Mouse (Mus musculus) thymus, adult 2 months (tissue): ENCODE results near the gene Kcnk12. TPM values are rescaled to one million over a fixed set of nuclear protein-coding genes. Genes with fewer than 3 reads are reported as not detected.

Experiments
- DNase-seq: peaks from one replicate; pipeline ENCODE4 v3.0.0; 2021
- H3K27ac ChIP-seq: fragments of 200-500 bp; 2 replicates; pipeline ENCODE4 v1.5.1; 2012; ENCODE audit warnings: low read length, control low read depth; ENCODE audit not compliant: control insufficient read depth, insufficient read depth
- H3K27me3 ChIP-seq: fragments of 200-500 bp; 2 replicates; pipeline ENCODE4 v1.6.1; 2012; ENCODE audit warnings: mild to moderate bottlenecking, low read length, moderate library complexity, mixed read lengths; ENCODE audit not compliant: control insufficient read depth, insufficient read depth
- H3K36me3 ChIP-seq: fragments of 200-500 bp; 2 replicates; pipeline ENCODE4 v1.6.1; 2012; ENCODE audit warnings: mild to moderate bottlenecking, low read length, moderate library complexity; ENCODE audit not compliant: control insufficient read depth, insufficient read depth
- H3K4me1 ChIP-seq: fragments of 200-500 bp; replicated peaks from 2 replicates; pipeline ENCODE4 v1.6.1; 2012; ENCODE audit warnings: low read length; ENCODE audit not compliant: control insufficient read depth, insufficient read depth
- H3K4me3 ChIP-seq: fragments of 200-500 bp; 2 replicates; pipeline ENCODE4 v1.5.1; 2012; ENCODE audit warnings: mild to moderate bottlenecking, low read length, control low read depth, moderate library complexity; ENCODE audit not compliant: control insufficient read depth, insufficient read depth
- CTCF ChIP-seq: fragments of 200-500 bp; IDR thresholded peaks from 2 replicates; pipeline ENCODE4 v1.5.1; 2012; ENCODE audit warnings: mild to moderate bottlenecking, control low read depth, low read length, moderate library complexity, borderline replicate concordance; ENCODE audit not compliant: control insufficient read depth, poor library complexity, insufficient read depth; ENCODE audit errors: extremely low read depth
- POLR2A ChIP-seq: fragments of 200-500 bp; IDR thresholded peaks from 2 replicates; pipeline ENCODE4 v1.6.1; 2012; ENCODE audit warnings: mild to moderate bottlenecking, low read length, control low read depth, moderate library complexity; ENCODE audit not compliant: control insufficient read depth, poor library complexity, insufficient read depth; ENCODE audit errors: extremely low read depth
- WGBS: fragments of 180-500 bp; shearing (Covaris S2); methylation state at CpG from one replicate; pipeline ENCODE4 v1.1.7; 2018; 5-methylcytosine and 5-hydroxymethylcytosine counted together
- polyA plus RNA-seq: library from polyadenylated mRNA; depleted of rRNA; stranded (reverse); fragments of >200 nt; gene quantifications from 2 replicates; pipeline ENCODE4 v1.2.3, GENCODE M21; 2012

The Kcnk12 gene
- polyA plus RNA-seq, 1 experiment = 0.92 TPM

DNA sequence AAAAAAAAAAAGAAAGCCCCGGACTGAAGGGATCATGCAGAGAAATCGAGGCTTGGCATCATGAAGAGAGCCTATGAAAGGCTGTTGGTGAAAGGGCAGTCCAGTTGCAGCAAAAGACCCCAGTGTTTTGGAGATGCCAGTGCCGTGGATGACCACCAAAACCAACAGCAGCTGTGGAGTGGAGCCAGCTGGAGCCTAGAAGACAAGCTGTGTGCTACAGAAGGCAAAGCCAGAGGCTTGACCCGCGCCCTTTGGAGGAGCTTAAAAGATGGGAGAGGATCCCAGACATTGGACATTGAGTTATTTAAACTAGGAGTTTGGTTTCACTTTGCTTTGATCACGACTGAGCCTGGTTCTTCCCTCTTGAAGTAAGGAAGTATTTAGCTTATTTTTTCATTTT is 9.6 kb downstream of the Kcnk12 start:
- TF ChIP-seq POLR2A (no peak), CTCF (no peak)
- Histone ChIP-seq H3K4me1 (no peaks in the 10 kb centered on the region), H3K36me3 (no peaks in the 10 kb centered on the region), H3K4me3 (no peak overlapping the region), H3K27ac (no peak overlapping the region), H3K27me3 (no peaks in the 10 kb centered on the region)
- no peak for DNase-seq
- 80% methylated on average over 6 of the region's 6 CpGs for WGBS

DNA sequence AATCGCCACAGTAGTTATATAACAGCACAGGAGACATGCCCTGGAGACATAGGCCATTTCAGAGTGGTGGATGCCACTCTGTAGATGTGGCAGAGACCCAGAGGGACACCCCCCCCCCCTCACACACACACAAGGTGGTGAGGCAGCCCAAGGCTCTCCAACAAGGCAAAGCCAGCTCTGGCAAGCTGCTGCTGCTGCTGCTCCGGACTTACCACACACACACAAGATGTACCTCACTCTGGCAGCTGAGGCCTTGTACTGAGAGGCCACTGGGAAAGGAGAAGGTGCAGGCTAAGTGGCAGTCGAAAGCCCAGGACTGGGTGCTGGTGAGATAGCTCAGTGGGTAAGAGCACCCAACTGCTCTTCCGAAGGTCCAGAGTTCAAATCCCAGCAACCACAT is 10.1 kb downstream of the Kcnk12 start:
- H3K36me3 ChIP-seq = no peaks in the 10 kb centered on the region
- 93% methylated on average over 4 of the region's 4 CpGs for WGBS

DNA sequence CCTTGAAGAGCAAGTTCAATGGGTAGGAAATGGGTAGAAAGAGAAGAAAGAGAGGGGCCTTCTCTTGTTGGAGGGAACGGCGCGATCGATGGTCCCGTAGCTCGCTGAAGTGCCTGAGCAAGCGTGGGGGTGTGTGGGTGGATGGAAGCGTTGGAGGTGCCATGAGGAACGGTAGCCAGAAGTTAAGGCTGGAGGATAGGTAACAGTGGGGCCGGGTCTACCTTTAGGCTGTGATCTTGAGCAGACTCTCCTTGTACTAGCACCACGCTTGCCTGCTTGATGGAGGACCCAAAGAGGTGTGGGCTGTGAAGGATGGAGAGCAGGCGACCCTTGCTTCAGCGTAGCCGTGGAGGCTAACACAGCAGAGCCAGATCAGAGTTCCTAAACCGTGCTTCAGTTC is 12.1 kb downstream of the Kcnk12 start:
- H3K27me3 ChIP-seq = no peaks in the 10 kb centered on the region
- WGBS = 97% methylated on average over 15 of the region's 15 CpGs
- H3K4me3 ChIP-seq = no peak overlapping the region
- DNase-seq = no peak
- no peaks in the 10 kb centered on the region for H3K36me3 ChIP-seq
- TF ChIP-seq POLR2A = no peak
- no peak for TF ChIP-seq CTCF
- no peaks in the 10 kb centered on the region for H3K4me1 ChIP-seq
- no peak overlapping the region for H3K27ac ChIP-seq

More for the DNA sequence above, 10.1 kb downstream of the Kcnk12 start:
- TF ChIP-seq POLR2A = no peak
- no peak for TF ChIP-seq CTCF
- H3K4me3 ChIP-seq = no peak overlapping the region
- DNase-seq = no peak
- no peaks in the 10 kb centered on the region for H3K4me1 ChIP-seq
- H3K27me3 ChIP-seq = no peaks in the 10 kb centered on the region
- H3K27ac ChIP-seq = no peak overlapping the region

DNA sequence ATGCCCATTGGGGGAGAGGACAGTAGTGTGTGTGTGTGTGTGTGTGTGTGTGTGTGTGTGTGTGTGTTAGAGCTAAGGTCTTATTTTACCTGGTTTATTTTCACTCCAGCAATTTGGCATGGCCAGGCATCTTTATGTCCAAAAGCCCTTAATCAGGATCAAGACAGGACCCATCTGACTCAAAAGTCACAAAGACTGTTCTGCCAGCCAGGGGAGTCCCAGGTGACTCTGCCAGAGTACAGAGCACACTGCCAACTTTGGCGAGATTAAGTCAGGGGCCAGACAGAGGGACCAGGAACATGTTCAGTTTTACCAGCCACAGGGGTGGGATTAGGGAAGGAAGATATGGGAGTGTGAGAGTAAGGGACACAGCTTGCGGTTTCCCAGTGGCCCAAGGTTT is 12.9 kb downstream of the Kcnk12 start:
- no peak overlapping the region for H3K4me3 ChIP-seq
- 86% methylated on average over 2 of the region's 2 CpGs for WGBS
- DNase-seq = no peak
- H3K27ac ChIP-seq = no peak overlapping the region
- H3K4me1 ChIP-seq = no peaks in the 10 kb centered on the region
- no peaks in the 10 kb centered on the region for H3K36me3 ChIP-seq
- TF ChIP-seq CTCF (no peak), POLR2A (no peak)
- no peaks in the 10 kb centered on the region for H3K27me3 ChIP-seq

DNA sequence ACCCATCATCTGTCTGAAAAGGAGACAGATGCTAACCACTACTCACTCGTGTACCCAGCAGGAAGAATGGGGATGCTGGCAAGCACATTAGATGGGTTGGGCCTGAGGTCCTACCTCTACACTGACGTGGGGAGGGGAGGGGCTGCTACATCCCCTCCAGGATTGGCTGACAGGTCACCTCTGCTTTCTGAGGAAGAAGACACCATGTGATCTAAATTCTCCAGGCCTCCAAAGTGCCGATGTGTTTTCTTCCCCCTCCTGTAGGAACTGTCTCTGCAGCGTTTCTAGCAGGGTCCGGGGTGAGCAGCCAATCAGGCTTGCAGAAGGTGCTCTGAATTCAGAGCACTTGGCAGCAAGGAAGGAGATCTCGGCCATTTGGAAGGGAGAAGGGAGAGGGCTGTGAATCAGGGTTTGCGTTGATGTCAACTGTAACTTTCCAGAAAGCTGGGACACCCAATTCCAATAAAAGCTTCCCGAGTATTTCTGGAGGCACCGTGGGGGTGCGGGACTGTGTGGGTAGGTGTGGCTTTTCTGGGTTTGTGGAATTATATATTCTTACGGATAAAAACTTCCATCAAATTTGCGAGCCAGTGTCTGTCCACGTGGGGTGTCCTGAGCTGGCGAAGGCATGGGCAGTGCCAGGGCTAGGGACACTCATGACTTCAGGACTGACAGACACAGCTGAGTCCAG is 13.5 kb downstream of the Kcnk12 start:
- H3K36me3 ChIP-seq = no peaks in the 10 kb centered on the region
- H3K27ac ChIP-seq = no peak overlapping the region
- no peak overlapping the region for H3K4me3 ChIP-seq
- no peak for DNase-seq
- H3K4me1 ChIP-seq = no peaks in the 10 kb centered on the region
- TF ChIP-seq CTCF (no peak), POLR2A (no peak)
- WGBS = 94% methylated on average over 14 of the region's 14 CpGs
- H3K27me3 ChIP-seq = no peaks in the 10 kb centered on the region

DNA sequence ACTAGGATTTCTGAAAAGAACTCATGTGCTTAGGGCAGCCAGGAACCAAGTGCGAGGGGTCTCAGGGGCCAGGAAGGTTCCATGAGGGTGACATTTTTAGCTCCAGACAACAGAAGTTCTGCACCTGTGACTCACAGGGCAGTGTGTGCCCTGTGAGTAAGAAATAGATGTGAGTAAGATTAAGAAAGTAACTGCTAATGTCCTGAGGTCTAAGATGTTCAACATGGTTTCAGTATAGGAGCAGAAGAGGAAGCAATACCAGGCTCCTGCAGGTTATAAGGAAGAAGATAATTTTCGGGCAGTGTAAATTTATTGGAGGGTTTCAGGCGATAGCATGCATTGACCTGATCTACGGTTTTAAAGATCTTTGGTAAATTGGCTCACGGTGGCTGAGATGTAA is 16.6 kb downstream of the Kcnk12 start:
- H3K4me1 ChIP-seq = no peaks in the 10 kb centered on the region
- H3K36me3 ChIP-seq = no peaks in the 10 kb centered on the region
- H3K4me3 ChIP-seq = no peak overlapping the region
- DNase-seq = no peak
- H3K27me3 ChIP-seq = no peaks in the 10 kb centered on the region
- no peak overlapping the region for H3K27ac ChIP-seq
- TF ChIP-seq CTCF (no peak), POLR2A (no peak)
- WGBS = 91% methylated on average over 5 of the region's 5 CpGs

DNA sequence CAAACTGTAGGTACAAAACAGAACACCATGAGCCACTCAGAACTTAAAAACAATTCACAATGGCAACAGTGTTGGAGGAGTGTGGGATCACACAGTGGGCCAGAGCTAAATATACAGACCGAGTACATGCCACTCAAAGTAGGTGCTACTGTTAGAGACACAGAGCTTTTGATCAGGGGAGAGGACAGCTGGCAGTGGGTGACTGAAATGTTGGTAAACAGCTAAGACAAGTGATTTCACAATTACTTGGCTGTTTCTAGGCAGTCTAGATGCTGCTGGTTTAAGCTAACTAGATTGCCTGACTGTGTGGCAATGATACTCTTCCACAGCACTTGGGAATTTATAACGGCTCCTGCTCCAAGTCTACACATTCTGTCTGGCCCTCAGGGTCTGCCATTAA is 17.6 kb downstream of the Kcnk12 start:
- Histone ChIP-seq H3K27ac (no peak overlapping the region), H3K4me3 (no peak overlapping the region), H3K4me1 (no peaks in the 10 kb centered on the region), H3K27me3 (no peaks in the 10 kb centered on the region), H3K36me3 (no peaks in the 10 kb centered on the region)
- 95% methylated on average over 2 of the region's 2 CpGs for WGBS
- TF ChIP-seq POLR2A = no peak
- TF ChIP-seq CTCF = no peak
- no peak for DNase-seq
